ENCODE assay signal across 9 mouse cellular contexts in genomic region chr7:63335146-63335545, GRCm38 (mm10).
A peak's percentile ranks its signal among the peaks of the same experiment; 100 is the strongest.
DNase-seq lines count a peak whose midpoint lies in the region; ATAC-seq and TF ChIP-seq lines count a peak whose summit lies in the region.
"Had no signal": no experiment of that assay in that cellular context is flagged by ENCODE, and none has a peak within 500 bp of the region (broad histone marks: within the 10 kb centered on the region; RNA-seq: fewer than 3 reads in every experiment).

No protein-coding gene starts in this region.

- H3K4me2 ChIP-seq in hindbrain, embryonic 12.5 days (replicated peaks) = no peak overlapping the region
- H3K4me2 ChIP-seq in hindbrain, embryonic 16.5 days (ENCODE audit: low read length) = no peak overlapping the region
- no peak overlapping the region for H3K4me2 ChIP-seq in midbrain, postnatal 0 days (ENCODE audit: low read depth, low read length, poor library complexity, severe bottlenecking)
- H3K4me2 ChIP-seq: heart, embryonic 15.5 days had no signal

- H3K4me3 ChIP-seq in hindbrain, embryonic 10.5 days = no peak overlapping the region
- no peak overlapping the region for H3K4me3 ChIP-seq in hindbrain, embryonic 12.5 days
- no peak overlapping the region for H3K4me3 ChIP-seq in ES-E14 (ENCODE audit: insufficient read depth in 1 of 2, low read depth in 1 of 2, low read length in 2 of 2, poor library complexity in 1 of 2, severe bottlenecking in 1 of 2)
- H3K4me3 ChIP-seq in hindbrain, embryonic 16.5 days (ENCODE audit: low read length) = no peak overlapping the region
- H3K4me3 ChIP-seq in midbrain, postnatal 0 days (ENCODE audit: low read depth, low read length) = no peak overlapping the region
- H3K4me3 ChIP-seq: heart, embryonic 15.5 days had no signal

- no peak for ATAC-seq in hindbrain, embryonic 12.5 days (ENCODE audit: low FRiP score)
- ATAC-seq in hindbrain, embryonic 16.5 days = peak; percentile 68; the same call in 1 of the 2 replicates
- no peak for ATAC-seq in midbrain, postnatal 0 days (ENCODE audit: low FRiP score)

- WGBS in hindbrain, embryonic 10.5 days = 23% methylated on average over 1 of the region's 1 CpGs
- WGBS in hindbrain, embryonic 12.5 days = 31% methylated on average over 1 of the region's 1 CpGs
- 29% methylated on average over 1 of the region's 1 CpGs for WGBS in hindbrain, embryonic 16.5 days
- 32% methylated on average over 1 of the region's 1 CpGs for WGBS in midbrain, postnatal 0 days

- H3K9me3 ChIP-seq in hindbrain, embryonic 10.5 days = no peaks in the 10 kb centered on the region
- H3K9me3 ChIP-seq in hindbrain, embryonic 12.5 days (replicated peaks) = no peaks in the 10 kb centered on the region
- no peaks in the 10 kb centered on the region for H3K9me3 ChIP-seq in ES-E14 (ENCODE audit: control insufficient read depth, insufficient read depth, low read depth, low read length)
- no peaks in the 10 kb centered on the region for H3K9me3 ChIP-seq in hindbrain, embryonic 16.5 days (ENCODE audit: control insufficient read depth, low read length)
- H3K9me3 ChIP-seq in midbrain, postnatal 0 days (ENCODE audit: low read length) = no peaks in the 10 kb centered on the region
- H3K9me3 ChIP-seq: heart, embryonic 15.5 days had no signal

- peak; percentile 20 for DNase-seq in hindbrain, embryonic 10.5 days (ENCODE audit: low spot score)
- DNase-seq in ES-E14 (ENCODE audit: low read depth, low spot score) = peak; percentile 17
- peak; percentile 68 to 70 for DNase-seq in cerebellum, postnatal 14 days
- DNase-seq in midbrain, postnatal 0 days (ENCODE audit: low spot score) = peak; percentile 71
- no peak for DNase-seq in T-cell, adult 2 months (ENCODE audit: low spot score)
- no peak for DNase-seq in heart, adult 18-20 months

- H3K9ac ChIP-seq in hindbrain, embryonic 12.5 days = no peak overlapping the region
- H3K9ac ChIP-seq in ES-E14 (ENCODE audit: insufficient read depth, low read depth, low read length, poor library complexity, severe bottlenecking) = no peak overlapping the region
- H3K9ac ChIP-seq in hindbrain, embryonic 16.5 days (ENCODE audit: low read depth, low read length) = no peak overlapping the region
- H3K9ac ChIP-seq in midbrain, postnatal 0 days (replicated peaks; ENCODE audit: low read length, poor library complexity, severe bottlenecking) = no peak overlapping the region
- H3K9ac ChIP-seq: heart, embryonic 15.5 days had no signal

- H3K27ac ChIP-seq in hindbrain, embryonic 10.5 days = no peak overlapping the region
- no peak overlapping the region for H3K27ac ChIP-seq in hindbrain, embryonic 12.5 days
- H3K27ac ChIP-seq in ES-E14 (ENCODE audit: insufficient read depth, low read depth, low read length, poor library complexity, severe bottlenecking) = no peak overlapping the region
- no peak overlapping the region for H3K27ac ChIP-seq in hindbrain, embryonic 16.5 days (ENCODE audit: low read depth, low read length)
- no peak overlapping the region for H3K27ac ChIP-seq in midbrain, postnatal 0 days (ENCODE audit: low read depth, low read length)
- H3K27ac ChIP-seq: heart, embryonic 15.5 days had no signal

- in situ Hi-C loops in ES-E14 (cut with MboI; ENCODE audit: low sequenced_read_pairs in 2 of 2, unreplicated experiment in 2 of 2) = no loop called here

- H3K4me1 ChIP-seq in hindbrain, embryonic 10.5 days (replicated peaks) = no peaks in the 10 kb centered on the region
- H3K4me1 ChIP-seq in hindbrain, embryonic 12.5 days = no peaks in the 10 kb centered on the region
- no peaks in the 10 kb centered on the region for H3K4me1 ChIP-seq in ES-E14 (ENCODE audit: control insufficient read depth in 2 of 2, insufficient read depth in 2 of 2, low read length in 2 of 2, poor library complexity in 1 of 2)
- no peaks in the 10 kb centered on the region for H3K4me1 ChIP-seq in hindbrain, embryonic 16.5 days (ENCODE audit: control insufficient read depth, insufficient read depth, low read depth, low read length)
- no peaks in the 10 kb centered on the region for H3K4me1 ChIP-seq in midbrain, postnatal 0 days (ENCODE audit: insufficient read depth, low read length)
- H3K4me1 ChIP-seq: heart, embryonic 15.5 days had no signal

- no peaks in the 10 kb centered on the region for H3K36me3 ChIP-seq in hindbrain, embryonic 10.5 days
- H3K36me3 ChIP-seq in hindbrain, embryonic 12.5 days = no peaks in the 10 kb centered on the region
- H3K36me3 ChIP-seq in ES-E14 (ENCODE audit: control insufficient read depth, insufficient read depth, low read length, poor library complexity, severe bottlenecking) = no peaks in the 10 kb centered on the region
- no peaks in the 10 kb centered on the region for H3K36me3 ChIP-seq in hindbrain, embryonic 16.5 days (ENCODE audit: control insufficient read depth, insufficient read depth, low read length)
- H3K36me3 ChIP-seq in midbrain, postnatal 0 days (ENCODE audit: insufficient read depth, low read length) = no peaks in the 10 kb centered on the region
- H3K36me3 ChIP-seq: heart, embryonic 15.5 days had no signal

- peak; percentile 78 for TF ChIP-seq CTCF in midbrain, postnatal 0 days (IDR thresholded peaks at IDR 0.05)

- H3K27me3 ChIP-seq in hindbrain, embryonic 10.5 days (ENCODE audit: insufficient read depth, poor library complexity, severe bottlenecking) = no peaks in the 10 kb centered on the region
- no peaks in the 10 kb centered on the region for H3K27me3 ChIP-seq in hindbrain, embryonic 12.5 days
- no peaks in the 10 kb centered on the region for H3K27me3 ChIP-seq in hindbrain, embryonic 16.5 days (replicated peaks; ENCODE audit: control insufficient read depth, insufficient read depth, low read length)
- H3K27me3 ChIP-seq in midbrain, postnatal 0 days (ENCODE audit: insufficient read depth, low read length) = no peaks in the 10 kb centered on the region
- H3K27me3 ChIP-seq: heart, embryonic 15.5 days had no signal

TF ChIP-seq in ES-E14, 5 proteins besides CTCF, POLR2A, EP300 and RAD21:
- TF ChIP-seq CHD2 (IDR thresholded peaks at IDR 0.05; ENCODE audit: low read depth, low read length) (no peak), ZNF384 (IDR thresholded peaks at IDR 0.05; ENCODE audit: low read depth, low read length) (no peak), MAFK (IDR thresholded peaks at IDR 0.05; ENCODE audit: insufficient read depth, low read depth, low read length) (no peak), HCFC1 (IDR thresholded peaks at IDR 0.05; ENCODE audit: borderline replicate concordance, insufficient read depth, low read length) (no peak), ZC3H11A (IDR thresholded peaks at IDR 0.05; ENCODE audit: borderline replicate concordance, low read depth, low read length) (no peak)
TF ChIP-seq in ES-E14: peak in this region for 0.

Comparison
In these comparisons a context has a peak if more than half of its experiments do, and no peak if none do; other contexts are left out.
1. DNase-seq: peak in hindbrain, embryonic 10.5 days (single experiment), ES-E14 (single experiment), cerebellum, postnatal 14 days (2 of 2) and midbrain, postnatal 0 days (single experiment); none in T-cell, adult 2 months (single experiment) and heart, adult 18-20 months (0 of 2).